Mouse (Mus musculus) urinary bladder, adult 2 months (tissue): ENCODE results near the gene Inafm2. TPM values are rescaled to one million over a fixed set of nuclear protein-coding genes. Genes with fewer than 3 reads are reported as not detected.

ENCODE experiments used
- DNase-seq: peaks from one replicate; pipeline ENCODE4 v3.0.0; 2022; ENCODE audit warnings: low spot score
- polyA plus RNA-seq: library from polyadenylated mRNA; depleted of rRNA; stranded (reverse); fragments of >200 nt; gene quantifications from 2 replicates; pipeline ENCODE4 v1.2.3, GENCODE M21; 2012

The Inafm2 gene
- polyA plus RNA-seq, 1 experiment, result 35.9 TPM

- no peak for DNase-seq
These were observed 20.0 kb upstream of the Inafm2 start for GRCm38 (mm10) chr2:118725511-118725910.

- peak; percentile 6 for DNase-seq
These were observed 18.7 kb upstream of the Inafm2 start for GRCm38 (mm10) chr2:118726873-118727272.

- peak; percentile 13 for DNase-seq
These were observed 17.6 kb upstream of the Inafm2 start for GRCm38 (mm10) chr2:118727911-118728310.

GRCm38 (mm10) chr2:118728337-118728736 is 17.2 kb upstream of the Inafm2 start, which contains the start of gene Plcb2:
Gene Plcb2, minus strand, starts transcription at chr2:118728438.
- DNase-seq, result peak; percentile 17

- peak; percentile 20 for DNase-seq
These were observed 16.4 kb upstream of the Inafm2 start for GRCm38 (mm10) chr2:118729194-118729593.

- DNase-seq, result peak; percentile 15
These were observed 15.5 kb upstream of the Inafm2 start for GRCm38 (mm10) chr2:118729816-118730621.

- DNase-seq, result peak; percentile 57
These were observed 15.0 kb upstream of the Inafm2 start for GRCm38 (mm10) chr2:118730622-118730915.

GRCm38 (mm10) chr2:118731981-118732380 is 13.6 kb upstream of the Inafm2 start:
- DNase-seq, result peak; percentile 7

GRCm38 (mm10) chr2:118733341-118733740 is 12.2 kb upstream of the Inafm2 start:
- peak; percentile 8 for DNase-seq

GRCm38 (mm10) chr2:118740341-118740740 is 5.2 kb upstream of the Inafm2 start:
- no peak for DNase-seq

- DNase-seq, result no peak
These were observed 4.4 kb upstream of the Inafm2 start for GRCm38 (mm10) chr2:118741183-118741582.

GRCm38 (mm10) chr2:118743261-118743943 is 2.2 kb upstream of the Inafm2 start:
- DNase-seq, result peak; percentile 18

- no peak for DNase-seq
These were observed 937 bp upstream of the Inafm2 start for GRCm38 (mm10) chr2:118744621-118745020.

GRCm38 (mm10) chr2:118745915-118746901 is 650 bp downstream of the Inafm2 start:
- DNase-seq, result peak; percentile 42

GRCm38 (mm10) chr2:118747301-118747960 is 1.9 kb downstream of the Inafm2 start:
- DNase-seq, result peak; percentile 22

- DNase-seq, result no peak
These were observed 3.9 kb downstream of the Inafm2 start for GRCm38 (mm10) chr2:118749341-118749884.

- DNase-seq, result no peak
These were observed 4.9 kb downstream of the Inafm2 start for GRCm38 (mm10) chr2:118750476-118750875.

- no peak for DNase-seq
These were observed 6.6 kb downstream of the Inafm2 start for GRCm38 (mm10) chr2:118751896-118752791.

- DNase-seq, result no peak
These were observed 7.2 kb downstream of the Inafm2 start for GRCm38 (mm10) chr2:118752792-118753108.

- DNase-seq, result no peak
These were observed 8.6 kb downstream of the Inafm2 start for GRCm38 (mm10) chr2:118754143-118754542.
